Mouse (Mus musculus): ENCODE data around the gene Fbln2.

GRCm38 (mm10) chr6:91187871-91188270 is 24.4 kb upstream of the Fbln2 start:
- TF ChIP-seq POLR2A (IDR thresholded peaks at IDR 0.05; ENCODE audit: low read depth, low read length) = no peak
- no peak for TF ChIP-seq CTCF (conservative IDR thresholded peaks at IDR 0.05 in 1 of 2, IDR thresholded peaks at IDR 0.05 in 1 of 2; ENCODE audit: low read depth in 2 of 2, low read length in 2 of 2)
- no peak for TF ChIP-seq CHD2 (IDR thresholded peaks at IDR 0.05; ENCODE audit: low read length)
- no peak for TF ChIP-seq MAFK (IDR thresholded peaks at IDR 0.05; ENCODE audit: insufficient replicate concordance, low read length)
- no peak for TF ChIP-seq ZMIZ1 (IDR thresholded peaks at IDR 0.05; ENCODE audit: low read depth, low read length)
- no peak for TF ChIP-seq TCF12 (IDR thresholded peaks at IDR 0.05; ENCODE audit: low read depth, low read length)
- TF ChIP-seq TBP (conservative IDR thresholded peaks at IDR 0.05; ENCODE audit: low read depth, low read length) = no peak
- no peak for TF ChIP-seq RCOR1 (conservative IDR thresholded peaks at IDR 0.05; ENCODE audit: low read depth, low read length)
- no peak for TF ChIP-seq SMC3 (IDR thresholded peaks at IDR 0.05; ENCODE audit: low read depth, low read length)
- no peak for TF ChIP-seq KAT2A (IDR thresholded peaks at IDR 0.05; ENCODE audit: insufficient replicate concordance, low read length)
- TF ChIP-seq MAZ (IDR thresholded peaks at IDR 0.05; ENCODE audit: low read depth, low read length) = no peak
- no peak for TF ChIP-seq MXI1 (IDR thresholded peaks at IDR 0.05; ENCODE audit: low read depth, low read length)

All from CH12.LX (cell line).